Mouse (Mus musculus): ENCODE data around the gene BC025920.

GRCm38 (mm10) chr10:81598871-81599270 is 7.2 kb upstream of the BC025920 start:
- TF ChIP-seq CTCF (IDR thresholded peaks at IDR 0.05; ENCODE audit: low read depth, low read length) = no peak
- TF ChIP-seq GATA1 (IDR thresholded peaks at IDR 0.05; ENCODE audit: borderline replicate concordance, low read length) = no peak
